Mouse (Mus musculus): ENCODE measurements around the gene Gprc6a.

GRCm38 (mm10) chr10:51595001-51595931 lies 36.0 kb downstream of the Gprc6a start:
- no peak for TF ChIP-seq E2F4 (IDR thresholded peaks at IDR 0.05; ENCODE audit: insufficient read depth)
- no peak for TF ChIP-seq POLR2A (IDR thresholded peaks at IDR 0.05; ENCODE audit: insufficient read length, low read depth)
- TF ChIP-seq TCF12 (IDR thresholded peaks at IDR 0.05; ENCODE audit: insufficient read depth, poor library complexity, severe bottlenecking): no peak
- TF ChIP-seq MAX (IDR thresholded peaks at IDR 0.05; ENCODE audit: low read depth): no peak
- TF ChIP-seq POLR2AphosphoS2 (IDR thresholded peaks at IDR 0.05; ENCODE audit: insufficient read length, low read depth): no peak
- TF ChIP-seq MYOG (IDR thresholded peaks at IDR 0.05; ENCODE audit: control insufficient read depth in 1 of 3, insufficient read depth in 1 of 3, insufficient read length in 2 of 3, low read depth in 2 of 3): no peak
- TF ChIP-seq USF1 (IDR thresholded peaks at IDR 0.05; ENCODE audit: low read depth): no peak
- TF ChIP-seq MYOD1 (IDR thresholded peaks at IDR 0.05; ENCODE audit: control insufficient read depth in 1 of 3, insufficient read length in 2 of 3, low read depth in 2 of 3): no peak
